Mouse (Mus musculus) CH12.LX (cell line): Measurements from ENCODE around the gene Rft1. TPM values are rescaled to one million over a fixed set of nuclear protein-coding genes. Genes with fewer than 3 reads are reported as not detected.

Source experiments
- DNase-seq: peaks from one replicate; pipeline ENCODE4 v3.0.0-alpha.2; 2013; ENCODE audit errors: extremely low read depth
- H3K27ac ChIP-seq: 2 replicates; pipeline ENCODE4 v1.5.1; 2012; ENCODE audit warnings: low read depth, mild to moderate bottlenecking, control low read depth, moderate library complexity; ENCODE audit not compliant: insufficient read depth
- H3K27me3 ChIP-seq: replicated peaks from 2 replicates; pipeline ENCODE3; 2012; ENCODE audit warnings: inconsistent platforms
- H3K36me3 ChIP-seq, 2 experiments: replicated peaks in 1 of 2; 2 replicates each; pipeline versions ENCODE3 to v1.6.1; 2012; ENCODE audit warnings: inconsistent platforms in 1 of 2, low read length in 1 of 2, mild to moderate bottlenecking in 1 of 2, mixed read lengths in 1 of 2, moderate library complexity in 1 of 2; ENCODE audit not compliant: control insufficient read depth in 1 of 2, insufficient read depth in 1 of 2
- H3K4me1 ChIP-seq, 2 experiments: 2 replicates each; pipeline ENCODE4 v1.6.1; 2012; ENCODE audit warnings: inconsistent platforms in 1 of 2, moderate library complexity in 1 of 2; ENCODE audit not compliant: insufficient read depth in 2 of 2, control insufficient read depth in 1 of 2
- H3K4me2 ChIP-seq: 2 replicates; pipeline ENCODE4 v1.6.1; 2012; ENCODE audit warnings: low read depth, mild to moderate bottlenecking, control low read depth; ENCODE audit not compliant: poor library complexity, insufficient read depth, severe bottlenecking
- H3K4me3 ChIP-seq, 3 experiments: fragments of 150-350 bp in 1 of 3; sonication (generic) in 1 of 3; replicated peaks in 1 of 3; 2 replicates each; pipeline versions ENCODE3 to v1.5.1; 2011 to 2012; ENCODE audit warnings: low read depth in 2 of 3, low read length in 2 of 3, mild to moderate bottlenecking in 2 of 3, moderate library complexity in 2 of 3, control low read depth in 1 of 3, improper control_type of control experiment in 1 of 3, inconsistent platforms in 1 of 3, mixed read lengths in 1 of 3; ENCODE audit not compliant: poor library complexity in 1 of 3
- H3K79me2 ChIP-seq: replicated peaks from 2 replicates; pipeline ENCODE4 v1.6.1; 2012; ENCODE audit warnings: mild to moderate bottlenecking, moderate library complexity; ENCODE audit not compliant: control insufficient read depth, poor library complexity, insufficient read depth, severe bottlenecking; ENCODE audit errors: extremely low read depth
- H3K9ac ChIP-seq: 2 replicates; pipeline ENCODE4 v1.6.1; 2012; ENCODE audit warnings: low read depth, mild to moderate bottlenecking, control low read depth, moderate library complexity; ENCODE audit not compliant: insufficient read depth
- H3K9me3 ChIP-seq: replicated peaks from 2 replicates; pipeline ENCODE3; 2012; ENCODE audit warnings: low read length, inconsistent platforms, mixed read lengths
- BHLHE40 ChIP-seq: IDR thresholded peaks from 2 replicates; pipeline ENCODE4 v1.6.1; 2011; ENCODE audit warnings: mild to moderate bottlenecking, low read depth, low read length, improper control_type of control experiment
- CHD2 ChIP-seq: IDR thresholded peaks from 2 replicates; pipeline ENCODE4 v1.6.1; 2011; ENCODE audit warnings: low read length, improper control_type of control experiment
- CTCF ChIP-seq, 2 experiments: IDR thresholded peaks in 1 of 2; conservative IDR thresholded peaks in 1 of 2; 2 replicates each; pipeline ENCODE4 v1.5.1; 2011 to 2012; ENCODE audit warnings: low read depth in 2 of 2, low read length in 2 of 2, improper control_type of control experiment in 1 of 2, inconsistent platforms in 1 of 2, mild to moderate bottlenecking in 1 of 2, moderate library complexity in 1 of 2
- E2F4 ChIP-seq: IDR thresholded peaks from 2 replicates; pipeline ENCODE4 v1.6.1; 2011; ENCODE audit warnings: low read depth, low read length, improper control_type of control experiment; ENCODE audit not compliant: insufficient replicate concordance
- ELF1 ChIP-seq: IDR thresholded peaks from 2 replicates; pipeline ENCODE4 v1.6.1; 2014; ENCODE audit warnings: low read depth, mild to moderate bottlenecking, inconsistent platforms, low read length, improper control_type of control experiment
- ETS1 ChIP-seq: conservative IDR thresholded peaks from 2 replicates; pipeline ENCODE4 v1.6.1; 2012; ENCODE audit warnings: low read depth, mild to moderate bottlenecking, inconsistent platforms, low read length, improper control_type of control experiment, moderate library complexity
- GABPA ChIP-seq: IDR thresholded peaks from 2 replicates; pipeline ENCODE4 v1.6.1; 2012; ENCODE audit warnings: low read depth, low read length, improper control_type of control experiment, inconsistent platforms; ENCODE audit not compliant: insufficient replicate concordance
- HCFC1 ChIP-seq: IDR thresholded peaks from 2 replicates; pipeline ENCODE4 v1.6.1; 2012; ENCODE audit warnings: low read depth, mild to moderate bottlenecking, inconsistent platforms, low read length, improper control_type of control experiment
- IRF4 ChIP-seq: IDR thresholded peaks from 2 replicates; pipeline ENCODE4 v1.6.1; 2014; ENCODE audit warnings: low read depth, mild to moderate bottlenecking, inconsistent platforms, low read length, improper control_type of control experiment
- JUN ChIP-seq: IDR thresholded peaks from 2 replicates; pipeline ENCODE4 v1.6.1; 2011; ENCODE audit warnings: low read depth, mild to moderate bottlenecking, low read length, improper control_type of control experiment, moderate library complexity; ENCODE audit not compliant: insufficient read depth
- JUND ChIP-seq: conservative IDR thresholded peaks from 2 replicates; pipeline ENCODE4 v1.6.1; 2011; ENCODE audit warnings: low read depth, low read length, improper control_type of control experiment
- MAFK ChIP-seq: IDR thresholded peaks from 2 replicates; pipeline ENCODE4 v1.6.1; 2011; ENCODE audit warnings: low read length, improper control_type of control experiment; ENCODE audit not compliant: insufficient replicate concordance
- MXI1 ChIP-seq: IDR thresholded peaks from 2 replicates; pipeline ENCODE4 v1.6.1; 2011; ENCODE audit warnings: mild to moderate bottlenecking, low read depth, low read length, improper control_type of control experiment
- MYC ChIP-seq: IDR thresholded peaks from 2 replicates; pipeline ENCODE4 v1.6.1; 2011; ENCODE audit warnings: low read depth, mild to moderate bottlenecking, improper control_type of control experiment, low read length
- NELFE ChIP-seq: IDR thresholded peaks from 2 replicates; pipeline ENCODE4 v1.6.1; 2011; ENCODE audit warnings: low read depth, low read length, improper control_type of control experiment
- NRF1 ChIP-seq: IDR thresholded peaks from 2 replicates; pipeline ENCODE4 v1.6.1; 2014; ENCODE audit warnings: low read depth, mild to moderate bottlenecking, inconsistent platforms, low read length, improper control_type of control experiment, moderate library complexity
- RAD21 ChIP-seq: IDR thresholded peaks from 2 replicates; pipeline ENCODE4 v1.6.1; 2011; ENCODE audit warnings: low read depth, mild to moderate bottlenecking, low read length, improper control_type of control experiment, moderate library complexity
- RCOR1 ChIP-seq: conservative IDR thresholded peaks from 2 replicates; pipeline ENCODE4 v1.6.1; 2012; ENCODE audit warnings: low read depth, mild to moderate bottlenecking, inconsistent platforms, low read length, improper control_type of control experiment
- SIN3A ChIP-seq: IDR thresholded peaks from 2 replicates; pipeline ENCODE4 v1.6.1; 2012; ENCODE audit warnings: low read length, improper control_type of control experiment, inconsistent platforms
- SMC3 ChIP-seq: IDR thresholded peaks from 2 replicates; pipeline ENCODE4 v1.6.1; 2011; ENCODE audit warnings: low read depth, low read length, improper control_type of control experiment
- TBP ChIP-seq: conservative IDR thresholded peaks from 2 replicates; pipeline ENCODE4 v1.6.1; 2011; ENCODE audit warnings: low read depth, low read length, improper control_type of control experiment
- TCF12 ChIP-seq: IDR thresholded peaks from 2 replicates; pipeline ENCODE4 v1.6.1; 2014; ENCODE audit warnings: low read depth, mild to moderate bottlenecking, inconsistent platforms, low read length, improper control_type of control experiment
- UBTF ChIP-seq: IDR thresholded peaks from 2 replicates; pipeline ENCODE4 v1.6.1; 2012; ENCODE audit warnings: low read depth, mild to moderate bottlenecking, inconsistent platforms, low read length, improper control_type of control experiment, moderate library complexity
- USF1 ChIP-seq: IDR thresholded peaks from 2 replicates; pipeline ENCODE4 v1.6.1; 2014; ENCODE audit warnings: low read depth, mild to moderate bottlenecking, inconsistent platforms, low read length, improper control_type of control experiment
- ZKSCAN1 ChIP-seq: IDR thresholded peaks from 2 replicates; pipeline ENCODE4 v1.6.1; 2012; ENCODE audit warnings: low read depth, inconsistent platforms, low read length, improper control_type of control experiment, borderline replicate concordance
- dilution Hi-C: fragments of 300-500 bp; cut with MboI; formaldehyde crosslinking; loops from 2 replicates; pipeline ENCODE4 v1.14.3; 2020; ENCODE audit warnings: low sequenced_read_pairs; ENCODE audit not compliant: extremely low pct_unique_long_range_greater_than_20kb, extremely low pct_ligation_motif_present
- in situ Hi-C: fragments of 300-500 bp; cut with MboI; formaldehyde crosslinking; loops from 3 replicates; pipeline ENCODE4 v1.14.3; 2019; ENCODE audit warnings: low sequenced_read_pairs, low pct_ligation_motif_present, low pct_unique_long_range_greater_than_20kb, mixed read lengths
- polyA plus RNA-seq: library from polyadenylated mRNA; unstranded; fragments of >175 nt; gene quantifications from 2 replicates; pipeline ENCODE4 v1.2.1, GENCODE M21; 2012; ENCODE audit warnings: low read depth; ENCODE audit not compliant: insufficient read length
- total RNA-seq, 2 experiments: library from RNA; depleted of rRNA; stranded (reverse); fragments of 300-350 nt in 1 of 2; fragments of >200 nt in 1 of 2; gene quantifications; 2 replicates each; pipeline ENCODE4 v1.2.3; 2012 to 2014

Rft1 gene
- total and polyA plus RNA-seq, 3 experiments, result 13.5 to 26.0 (median 17.7) TPM

GRCm38 (mm10) chr14:30704098-30704855 lies 50.1 kb downstream of the Rft1 start:
- H3K4me2 ChIP-seq, result no peak overlapping the region
- no peak overlapping the region for H3K9ac ChIP-seq
- H3K36me3 ChIP-seq, result no peaks in the 10 kb centered on the region
- no peaks in the 10 kb centered on the region for H3K27me3 ChIP-seq
- peaks cover 0 to 6% of the 10 kb centered on the region in 2 experiments; a peak in 3 of 4 replicates for H3K4me1 ChIP-seq
- TF ChIP-seq UBTF, result no peak
- no peak for TF ChIP-seq NRF1
- TF ChIP-seq JUN, result no peak
- TF ChIP-seq ETS1, result no peak
- TF ChIP-seq ZKSCAN1, result no peak
- no peak for TF ChIP-seq MXI1
- no peak for TF ChIP-seq GABPA
- TF ChIP-seq NELFE, result no peak
- TF ChIP-seq JUND, result no peak
- no peak for TF ChIP-seq SMC3
- TF ChIP-seq E2F4, result no peak
- TF ChIP-seq USF1, result no peak
- no peak for TF ChIP-seq HCFC1
- TF ChIP-seq RCOR1, result no peak
- TF ChIP-seq CTCF (conservative IDR thresholded peaks at IDR 0.05 in 1 of 2, IDR thresholded peaks at IDR 0.05 in 1 of 2; ENCODE audit: low read depth in 2 of 2, low read length in 2 of 2), result no peak
- no peak for TF ChIP-seq TCF12
- TF ChIP-seq CHD2, result no peak
- no peak for TF ChIP-seq MAFK
- H3K79me2 ChIP-seq, result no peaks in the 10 kb centered on the region
- no peak for DNase-seq
- H3K27ac ChIP-seq, result no peak overlapping the region
- in situ Hi-C loops (no loop called here), dilution Hi-C loops (no loop called here)
- no peaks in the 10 kb centered on the region for H3K9me3 ChIP-seq
- H3K4me3 ChIP-seq, result no peak overlapping the region

- Histone ChIP-seq H3K36me3 (no peaks in the 10 kb centered on the region), H3K9ac (no peak overlapping the region), H3K4me1 (peaks cover 7 to 11% of the 10 kb centered on the region in 2 experiments; a peak in 3 of 4 replicates), H3K27ac (no peak overlapping the region), H3K79me2 (peaks cover 4% of the 10 kb centered on the region; the same call in 1 of the 2 replicates), H3K4me2 (no peak overlapping the region), H3K9me3 (no peaks in the 10 kb centered on the region), H3K27me3 (peaks cover 7% of the 10 kb centered on the region), H3K4me3 (no peak overlapping the region)
- in situ Hi-C loops, result loop anchor here (10.0 kb wide), 1 partner anchor 123 kb away; no protein-coding TSS in a partner anchor
- DNase-seq, result no peak
- dilution Hi-C loops, result no loop called here
- TF ChIP-seq CHD2 (no peak), ZKSCAN1 (no peak), IRF4 (no peak), ELF1 (no peak), TBP (no peak), E2F4 (no peak), RAD21 (no peak), MYC (no peak), CTCF (conservative IDR thresholded peaks at IDR 0.05 in 1 of 2, IDR thresholded peaks at IDR 0.05 in 1 of 2; ENCODE audit: low read depth in 2 of 2, low read length in 2 of 2) (no peak), JUN (no peak), BHLHE40 (no peak), NRF1 (no peak), SIN3A (no peak), MXI1 (no peak), RCOR1 (no peak)
Observed at GRCm38 (mm10) chr14:30711892-30712291, 57.7 kb downstream of the Rft1 start.
